Mouse (Mus musculus): ENCODE results near the gene H2afy2. TPM values are rescaled to one million over a fixed set of nuclear protein-coding genes. Genes with fewer than 3 reads are reported as not detected.

H2afy2 gene
- polyA plus RNA-seq, 1 experiment from 2014 or later = 109 TPM

- Histone ChIP-seq H3K4me3 (ENCODE audit: low read depth, low read length) (no peak overlapping the region), H3K27ac (ENCODE audit: low read length) (peak overlapping the region; percentile 33; the same call in 1 of the 2 replicates), H3K4me2 (replicated peaks; ENCODE audit: low read depth, low read length) (no peak overlapping the region), H3K27me3 (ENCODE audit: control insufficient read depth, insufficient read depth, low read length) (no peaks in the 10 kb centered on the region), H3K9me3 (ENCODE audit: control insufficient read depth, low read depth, low read length) (no peaks in the 10 kb centered on the region), H3K9ac (replicated peaks; ENCODE audit: low read depth, low read length) (no peak overlapping the region), H3K4me1 (ENCODE audit: control insufficient read depth, insufficient read depth, low read length) (peaks cover 12% of the 10 kb centered on the region; the same call in 1 of the 2 replicates), H3K36me3 (ENCODE audit: control insufficient read depth, insufficient read depth, low read length) (no peaks in the 10 kb centered on the region)
- no peak for ATAC-seq (ENCODE audit: insufficient number of reproducible peaks, insufficient read depth, low FRiP score, low read depth)
- 46% methylated on average over 10 of the region's 10 CpGs for WGBS
Measured at GRCm38 (mm10) chr10:61794971-61795370, 11.0 kb upstream of the H2afy2 start.

GRCm38 (mm10) chr10:61793015-61793414, 9.1 kb upstream of the H2afy2 start:
- peaks cover 12% of the 10 kb centered on the region; the same call in 1 of the 2 replicates for H3K4me1 ChIP-seq (ENCODE audit: control insufficient read depth, insufficient read depth, low read length)
- H3K9ac ChIP-seq (replicated peaks; ENCODE audit: low read depth, low read length) = no peak overlapping the region
- 61% methylated on average over 8 of the region's 8 CpGs for WGBS
- ATAC-seq (ENCODE audit: insufficient number of reproducible peaks, insufficient read depth, low FRiP score, low read depth) = no peak
- no peaks in the 10 kb centered on the region for H3K36me3 ChIP-seq (ENCODE audit: control insufficient read depth, insufficient read depth, low read length)
- no peak overlapping the region for H3K4me3 ChIP-seq (ENCODE audit: low read depth, low read length)
- no peak overlapping the region for H3K4me2 ChIP-seq (replicated peaks; ENCODE audit: low read depth, low read length)
- no peaks in the 10 kb centered on the region for H3K9me3 ChIP-seq (ENCODE audit: control insufficient read depth, low read depth, low read length)
- no peak overlapping the region for H3K27ac ChIP-seq (ENCODE audit: low read length)
- H3K27me3 ChIP-seq (ENCODE audit: control insufficient read depth, insufficient read depth, low read length) = no peaks in the 10 kb centered on the region

GRCm38 (mm10) chr10:61788499-61788898, 4.6 kb upstream of the H2afy2 start:
- H3K4me3 ChIP-seq (ENCODE audit: low read depth, low read length) = no peak overlapping the region
- WGBS = 94% methylated on average over 5 of the region's 5 CpGs
- no peak for ATAC-seq (ENCODE audit: insufficient number of reproducible peaks, insufficient read depth, low FRiP score, low read depth)

GRCm38 (mm10) chr10:61787541-61788313, 3.8 kb upstream of the H2afy2 start:
- no peak overlapping the region for H3K27ac ChIP-seq (ENCODE audit: low read length)
- H3K36me3 ChIP-seq (ENCODE audit: control insufficient read depth, insufficient read depth, low read length) = no peaks in the 10 kb centered on the region
- no peak overlapping the region for H3K9ac ChIP-seq (replicated peaks; ENCODE audit: low read depth, low read length)
- H3K4me2 ChIP-seq (replicated peaks; ENCODE audit: low read depth, low read length) = no peak overlapping the region
- no peak for ATAC-seq (ENCODE audit: insufficient number of reproducible peaks, insufficient read depth, low FRiP score, low read depth)
- H3K27me3 ChIP-seq (ENCODE audit: control insufficient read depth, insufficient read depth, low read length) = no peaks in the 10 kb centered on the region
- no peak overlapping the region for H3K4me3 ChIP-seq (ENCODE audit: low read depth, low read length)
- H3K9me3 ChIP-seq (ENCODE audit: control insufficient read depth, low read depth, low read length) = no peaks in the 10 kb centered on the region
- WGBS = 77% methylated on average over 10 of the region's 10 CpGs
- H3K4me1 ChIP-seq (ENCODE audit: control insufficient read depth, insufficient read depth, low read length) = peaks cover 5% of the 10 kb centered on the region; the same call in 1 of the 2 replicates

More at GRCm38 (mm10) chr10:61788499-61788898, 4.6 kb upstream of the H2afy2 start:
- H3K27ac ChIP-seq (ENCODE audit: low read length) = no peak overlapping the region
- no peaks in the 10 kb centered on the region for H3K27me3 ChIP-seq (ENCODE audit: control insufficient read depth, insufficient read depth, low read length)
- no peak overlapping the region for H3K9ac ChIP-seq (replicated peaks; ENCODE audit: low read depth, low read length)
- no peaks in the 10 kb centered on the region for H3K9me3 ChIP-seq (ENCODE audit: control insufficient read depth, low read depth, low read length)
- H3K36me3 ChIP-seq (ENCODE audit: control insufficient read depth, insufficient read depth, low read length) = no peaks in the 10 kb centered on the region
- peaks cover 5% of the 10 kb centered on the region; the same call in 1 of the 2 replicates for H3K4me1 ChIP-seq (ENCODE audit: control insufficient read depth, insufficient read depth, low read length)
- no peak overlapping the region for H3K4me2 ChIP-seq (replicated peaks; ENCODE audit: low read depth, low read length)

- Histone ChIP-seq H3K9me3 (ENCODE audit: control insufficient read depth, low read depth, low read length) (no peaks in the 10 kb centered on the region), H3K27ac (ENCODE audit: low read length) (peak overlapping the region; percentile 95), H3K4me2 (replicated peaks; ENCODE audit: low read depth, low read length) (peak overlapping the region; percentile 69), H3K9ac (replicated peaks; ENCODE audit: low read depth, low read length) (peak overlapping the region; percentile 92; the same call in 1 of the 2 replicates), H3K27me3 (ENCODE audit: control insufficient read depth, insufficient read depth, low read length) (no peaks in the 10 kb centered on the region), H3K36me3 (ENCODE audit: control insufficient read depth, insufficient read depth, low read length) (no peaks in the 10 kb centered on the region), H3K4me1 (ENCODE audit: control insufficient read depth, insufficient read depth, low read length) (peaks cover 15% of the 10 kb centered on the region; the same call in 1 of the 2 replicates), H3K4me3 (ENCODE audit: low read depth, low read length) (peak overlapping the region; percentile 88)
- ATAC-seq (ENCODE audit: insufficient number of reproducible peaks, insufficient read depth, low FRiP score, low read depth) = no peak
- WGBS = 22% methylated on average over 10 of the region's 10 CpGs
Measured at GRCm38 (mm10) chr10:61784414-61784813, 467 bp upstream of the H2afy2 start.

GRCm38 (mm10) chr10:61782799-61783611, 942 bp downstream of the H2afy2 start:
- H3K27ac ChIP-seq (ENCODE audit: low read length) = peak overlapping the region; percentile 95
- H3K9ac ChIP-seq (replicated peaks; ENCODE audit: low read depth, low read length) = peak overlapping the region; percentile 92
- H3K4me2 ChIP-seq (replicated peaks; ENCODE audit: low read depth, low read length) = peak overlapping the region; percentile 69
- peak overlapping the region; percentile 88 for H3K4me3 ChIP-seq (ENCODE audit: low read depth, low read length)
- no peaks in the 10 kb centered on the region for H3K36me3 ChIP-seq (ENCODE audit: control insufficient read depth, insufficient read depth, low read length)
- peak; percentile 64 for ATAC-seq (ENCODE audit: insufficient number of reproducible peaks, insufficient read depth, low FRiP score, low read depth)
- under 1% methylated on average over 67 of the region's 74 CpGs for WGBS
- no peaks in the 10 kb centered on the region for H3K27me3 ChIP-seq (ENCODE audit: control insufficient read depth, insufficient read depth, low read length)
- H3K4me1 ChIP-seq (ENCODE audit: control insufficient read depth, insufficient read depth, low read length) = peaks cover 15% of the 10 kb centered on the region; the same call in 1 of the 2 replicates
- no peaks in the 10 kb centered on the region for H3K9me3 ChIP-seq (ENCODE audit: control insufficient read depth, low read depth, low read length)

GRCm38 (mm10) chr10:61781461-61782128, 2.4 kb downstream of the H2afy2 start:
- Histone ChIP-seq H3K4me1 (ENCODE audit: control insufficient read depth, insufficient read depth, low read length) (peaks cover 15% of the 10 kb centered on the region; the same call in 1 of the 2 replicates), H3K27me3 (ENCODE audit: control insufficient read depth, insufficient read depth, low read length) (no peaks in the 10 kb centered on the region), H3K27ac (ENCODE audit: low read length) (peak overlapping the region; percentile 95; the same call in 1 of the 2 replicates), H3K36me3 (ENCODE audit: control insufficient read depth, insufficient read depth, low read length) (no peaks in the 10 kb centered on the region), H3K4me3 (ENCODE audit: low read depth, low read length) (no peak overlapping the region), H3K4me2 (replicated peaks; ENCODE audit: low read depth, low read length) (peak overlapping the region; percentile 69), H3K9ac (replicated peaks; ENCODE audit: low read depth, low read length) (peak overlapping the region; percentile 92; the same call in 1 of the 2 replicates), H3K9me3 (ENCODE audit: control insufficient read depth, low read depth, low read length) (no peaks in the 10 kb centered on the region)
- ATAC-seq (ENCODE audit: insufficient number of reproducible peaks, insufficient read depth, low FRiP score, low read depth) = no peak
- 23% methylated on average over 8 of the region's 9 CpGs for WGBS

GRCm38 (mm10) chr10:61766806-61767205, 17.1 kb downstream of the H2afy2 start:
- Histone ChIP-seq H3K9ac (replicated peaks; ENCODE audit: low read depth, low read length) (no peak overlapping the region), H3K4me3 (ENCODE audit: low read depth, low read length) (no peak overlapping the region), H3K9me3 (ENCODE audit: control insufficient read depth, low read depth, low read length) (no peaks in the 10 kb centered on the region), H3K4me2 (replicated peaks; ENCODE audit: low read depth, low read length) (no peak overlapping the region), H3K27me3 (ENCODE audit: control insufficient read depth, insufficient read depth, low read length) (no peaks in the 10 kb centered on the region), H3K36me3 (ENCODE audit: control insufficient read depth, insufficient read depth, low read length) (no peaks in the 10 kb centered on the region), H3K4me1 (ENCODE audit: control insufficient read depth, insufficient read depth, low read length) (peaks cover 10% of the 10 kb centered on the region), H3K27ac (ENCODE audit: low read length) (no peak overlapping the region)
- 29% methylated on average over 6 of the region's 6 CpGs for WGBS
- no peak for ATAC-seq (ENCODE audit: insufficient number of reproducible peaks, insufficient read depth, low FRiP score, low read depth)
